Mouse (Mus musculus): ENCODE measurements at regions not wholly inside any gene's neighbourhood (a gene's known extent, or its start where the extent isn't known, plus 50 kb on each side); places are given as distances from the start of the nearest gene placed in this dataset.

GRCm38 (mm10) chr10:100224459-100225097 is 110.9 kb upstream of the Gm4301 start:
- Histone ChIP-seq H3K27ac (replicated peaks) (no peak overlapping the region), H3K4me1 (no peaks in the 10 kb centered on the region), H3K4me3 (no peak overlapping the region), H3K9me3 (replicated peaks) (no peaks in the 10 kb centered on the region), H3K36me3 (no peaks in the 10 kb centered on the region), H3K27me3 (ENCODE audit: low read depth, poor library complexity, severe bottlenecking) (no peaks in the 10 kb centered on the region)
- WGBS = 94% methylated on average over 3 of the region's 3 CpGs
- no peak for DNase-seq (ENCODE audit: low spot score)

GRCm38 (mm10) chr10:100259235-100259900 is 76.1 kb upstream of the Gm4301 start:
- Histone ChIP-seq H3K9me3 (replicated peaks) (no peaks in the 10 kb centered on the region), H3K27ac (replicated peaks) (no peak overlapping the region), H3K27me3 (ENCODE audit: low read depth, poor library complexity, severe bottlenecking) (no peaks in the 10 kb centered on the region), H3K4me1 (peaks cover 4% of the 10 kb centered on the region), H3K4me3 (no peak overlapping the region), H3K36me3 (no peaks in the 10 kb centered on the region)
- 91% methylated on average over 4 of the region's 4 CpGs for WGBS
- no peak for DNase-seq (ENCODE audit: low spot score)

GRCm38 (mm10) chr10:100263447-100263846 is 72.0 kb upstream of the Gm4301 start:
- DNase-seq (ENCODE audit: low spot score) = no peak
- Histone ChIP-seq H3K9me3 (replicated peaks) (no peaks in the 10 kb centered on the region), H3K27ac (replicated peaks) (no peak overlapping the region), H3K36me3 (no peaks in the 10 kb centered on the region), H3K4me1 (peaks cover 4% of the 10 kb centered on the region), H3K4me3 (no peak overlapping the region), H3K27me3 (ENCODE audit: low read depth, poor library complexity, severe bottlenecking) (no peaks in the 10 kb centered on the region)
- WGBS = 64% methylated on average over 2 of the region's 2 CpGs

GRCm38 (mm10) chr10:100264066-100264465 is 71.4 kb upstream of the Gm4301 start:
- no peak for DNase-seq (ENCODE audit: low spot score)
- H3K4me1 ChIP-seq = peaks cover 4% of the 10 kb centered on the region
- H3K36me3 ChIP-seq = no peaks in the 10 kb centered on the region
- no peak overlapping the region for H3K4me3 ChIP-seq
- H3K27me3 ChIP-seq (ENCODE audit: low read depth, poor library complexity, severe bottlenecking) = no peaks in the 10 kb centered on the region
- no peak overlapping the region for H3K27ac ChIP-seq (replicated peaks)
- 20% methylated on average over 2 of the region's 2 CpGs for WGBS
- H3K9me3 ChIP-seq (replicated peaks) = no peaks in the 10 kb centered on the region

- no peaks in the 10 kb centered on the region for H3K27me3 ChIP-seq (ENCODE audit: low read depth, poor library complexity, severe bottlenecking)
- H3K4me3 ChIP-seq = no peak overlapping the region
- no peaks in the 10 kb centered on the region for H3K36me3 ChIP-seq
- no peak overlapping the region for H3K27ac ChIP-seq (replicated peaks)
- H3K9me3 ChIP-seq (replicated peaks) = no peaks in the 10 kb centered on the region
- no peak for DNase-seq (ENCODE audit: low spot score)
- H3K4me1 ChIP-seq = no peaks in the 10 kb centered on the region
Measured at GRCm38 (mm10) chr10:100282471-100282870, 53.0 kb upstream of the Gm4301 start.

Data from midbrain, embryonic 10.5 days (tissue).